Mouse (Mus musculus): ENCODE measurements around the gene Sod2. TPM values are rescaled to one million over a fixed set of nuclear protein-coding genes. Genes with fewer than 3 reads are reported as not detected.
"Not testable (repeated sequence)": the region's sequence is repeated elsewhere in the genome, so short reads cannot be mapped to it uniquely, and the experiment has no call there.

Sod2 gene
- polyA plus RNA-seq, 1 experiment from 2014 or later = 118 TPM

DNA sequence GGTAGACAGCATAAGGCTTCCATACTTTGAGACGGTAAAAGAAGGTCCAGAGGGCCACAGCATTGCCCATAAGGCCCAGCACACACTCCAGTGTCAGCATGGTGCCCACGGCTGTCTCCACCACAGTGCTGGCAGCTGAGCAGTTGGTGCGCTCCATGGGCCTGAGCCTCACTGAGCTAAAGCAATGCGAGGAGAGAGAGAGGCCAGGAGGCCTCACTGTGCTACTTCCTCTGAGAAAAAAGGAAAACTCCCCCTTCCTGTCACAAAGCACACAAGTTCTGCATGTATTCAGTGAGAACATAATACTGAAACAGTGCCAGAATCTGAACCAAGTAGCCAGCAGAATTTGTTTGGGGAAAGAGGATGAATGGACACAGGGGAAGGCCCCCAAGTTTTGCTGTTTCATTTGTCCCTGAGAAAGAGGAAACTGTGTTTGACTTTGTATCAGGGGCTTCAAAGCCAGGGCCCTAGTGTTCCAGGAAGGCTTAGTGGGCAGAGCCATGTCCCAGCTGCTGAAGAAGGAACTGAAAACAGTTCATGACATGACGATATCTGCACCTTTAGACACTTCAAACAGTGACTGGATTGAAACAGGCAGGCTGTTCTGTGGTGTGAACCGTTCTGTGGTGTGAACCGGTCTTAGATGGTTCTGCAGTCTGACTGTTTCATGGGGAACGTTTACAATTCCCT lies 45.6 kb downstream of the Sod2 start, which contains the start of gene Gpr31b:
Gene Gpr31b, minus strand, starts transcription at position 173 of the 690 bp plus-strand sequence.
- WGBS = no CpG with 5 or more reads among the region's 8 CpGs
- H3K27me3 ChIP-seq (ENCODE audit: control insufficient read depth, insufficient read depth, low read depth, low read length); H3K9ac ChIP-seq (ENCODE audit: low read depth, low read length); H3K36me3 ChIP-seq (ENCODE audit: control insufficient read depth, insufficient read depth, low read length); H3K4me2 ChIP-seq (ENCODE audit: low read length); H3K4me1 ChIP-seq (ENCODE audit: control insufficient read depth, insufficient read depth, low read length); H3K4me3 ChIP-seq (ENCODE audit: low read depth, low read length); ATAC-seq; H3K9me3 ChIP-seq (replicated peaks; ENCODE audit: control insufficient read depth, low read length, poor library complexity, severe bottlenecking); H3K27ac ChIP-seq (ENCODE audit: low read length): not testable (repeated sequence)

DNA sequence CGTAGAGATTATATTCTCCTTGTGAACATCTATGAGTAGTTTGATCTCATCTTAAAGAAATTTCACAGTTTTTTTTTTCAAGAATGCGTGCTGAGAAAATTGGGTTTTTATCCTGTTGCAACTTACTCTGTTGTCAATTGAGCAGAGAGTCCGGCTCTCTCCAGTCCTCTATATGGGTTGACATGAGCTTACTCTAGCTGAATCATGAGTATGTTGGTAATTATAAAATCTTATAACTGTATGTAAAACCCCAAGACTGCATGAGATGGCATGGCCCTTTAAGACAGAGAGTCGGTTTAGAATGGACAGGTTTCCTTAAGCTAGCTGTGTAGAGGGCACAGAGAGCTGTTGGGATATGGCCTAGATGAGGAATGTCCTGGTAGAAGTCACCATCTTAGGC lies 54.2 kb downstream of the Sod2 start, which contains the start of gene Tcp10b:
Gene Tcp10b, plus strand, starts transcription at position 301 of the 400 bp plus-strand sequence.
- not testable (repeated sequence) for H3K9ac ChIP-seq (ENCODE audit: low read depth, low read length); H3K4me2 ChIP-seq (ENCODE audit: low read length); H3K4me3 ChIP-seq (ENCODE audit: low read depth, low read length); ATAC-seq; H3K36me3 ChIP-seq (ENCODE audit: control insufficient read depth, insufficient read depth, low read length); H3K4me1 ChIP-seq (ENCODE audit: control insufficient read depth, insufficient read depth, low read length); H3K9me3 ChIP-seq (replicated peaks; ENCODE audit: control insufficient read depth, low read length, poor library complexity, severe bottlenecking); H3K27me3 ChIP-seq (ENCODE audit: control insufficient read depth, insufficient read depth, low read depth, low read length); H3K27ac ChIP-seq (ENCODE audit: low read length)
- 86% methylated on average over 4 of the region's 4 CpGs for WGBS

DNA sequence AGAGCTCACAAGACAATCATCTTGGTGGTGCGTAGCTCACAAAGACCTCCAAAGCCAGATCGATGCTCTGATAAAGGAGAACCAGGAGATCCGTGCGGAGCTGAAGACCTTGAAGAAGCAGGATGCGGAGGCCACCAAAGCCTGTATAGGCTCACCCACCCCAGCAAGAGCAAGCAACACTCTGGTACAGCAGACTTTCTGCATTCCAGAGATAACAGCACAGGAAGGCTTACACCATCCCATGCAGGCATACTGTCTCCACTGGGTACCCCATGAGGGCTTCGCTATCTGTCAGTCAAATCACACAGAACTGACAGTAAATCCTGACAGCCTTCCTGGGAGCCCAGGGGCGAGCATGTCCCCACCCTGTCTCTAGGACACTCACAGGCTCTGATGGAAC lies 56.2 kb downstream of the Sod2 start:
- not testable (repeated sequence) for H3K27ac ChIP-seq (ENCODE audit: low read length); H3K4me2 ChIP-seq (ENCODE audit: low read length); ATAC-seq; H3K9ac ChIP-seq (ENCODE audit: low read depth, low read length); H3K4me3 ChIP-seq (ENCODE audit: low read depth, low read length); H3K36me3 ChIP-seq (ENCODE audit: control insufficient read depth, insufficient read depth, low read length); H3K4me1 ChIP-seq (ENCODE audit: control insufficient read depth, insufficient read depth, low read length); H3K27me3 ChIP-seq (ENCODE audit: control insufficient read depth, insufficient read depth, low read depth, low read length); H3K9me3 ChIP-seq (replicated peaks; ENCODE audit: control insufficient read depth, low read length, poor library complexity, severe bottlenecking)
- 97% methylated on average over 2 of the region's 7 CpGs for WGBS

DNA sequence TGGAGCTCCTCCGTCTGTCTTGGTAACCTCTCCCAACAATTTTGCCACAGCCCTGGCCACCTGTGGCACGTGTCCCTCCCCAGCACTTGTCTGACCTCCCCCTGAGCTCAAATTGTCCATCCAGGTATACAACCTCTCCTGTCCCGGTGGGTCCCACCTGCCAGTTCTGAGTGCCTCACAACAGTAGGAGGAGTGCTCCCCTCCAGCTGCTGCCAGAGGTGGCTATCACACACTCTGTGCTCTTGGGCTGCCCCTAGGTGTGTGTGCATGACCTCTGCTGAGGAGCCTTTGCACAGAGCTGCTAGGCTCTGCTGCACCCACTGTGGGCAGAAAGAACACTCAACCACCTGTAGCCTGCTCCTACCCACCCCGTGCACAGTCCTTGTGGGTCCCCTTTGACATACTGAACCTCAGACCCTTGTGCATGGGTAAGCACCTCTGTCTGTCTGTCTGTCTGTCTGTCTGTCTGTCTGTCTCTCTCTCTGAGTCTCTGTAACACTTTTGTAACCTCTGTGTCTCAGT lies 61.3 kb downstream of the Sod2 start:
- H3K9ac ChIP-seq (ENCODE audit: low read depth, low read length); H3K27me3 ChIP-seq (ENCODE audit: control insufficient read depth, insufficient read depth, low read depth, low read length); H3K27ac ChIP-seq (ENCODE audit: low read length); H3K4me1 ChIP-seq (ENCODE audit: control insufficient read depth, insufficient read depth, low read length); H3K4me3 ChIP-seq (ENCODE audit: low read depth, low read length); H3K4me2 ChIP-seq (ENCODE audit: low read length); H3K9me3 ChIP-seq (replicated peaks; ENCODE audit: control insufficient read depth, low read length, poor library complexity, severe bottlenecking); H3K36me3 ChIP-seq (ENCODE audit: control insufficient read depth, insufficient read depth, low read length); ATAC-seq: not testable (repeated sequence)
- WGBS = no CpG with 5 or more reads among the region's 4 CpGs

DNA sequence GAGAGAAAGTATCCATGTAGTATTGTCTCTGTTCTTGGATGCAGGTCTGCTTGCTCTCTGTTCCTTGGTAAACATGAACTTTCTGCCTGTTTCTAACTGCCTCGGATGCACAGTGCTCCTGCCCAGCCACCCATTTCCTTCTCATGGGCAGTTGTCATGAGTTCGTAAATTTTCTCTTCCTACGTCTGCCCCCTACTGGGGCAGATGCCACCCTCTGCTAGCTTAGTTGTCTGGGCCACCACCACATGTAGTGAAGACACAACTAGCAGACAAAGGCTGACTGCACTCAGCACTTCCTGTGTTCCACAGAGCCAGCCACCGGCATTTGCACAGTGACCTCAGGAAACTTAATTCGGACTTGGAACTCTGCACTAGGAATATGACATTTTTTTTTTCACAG lies 62.6 kb downstream of the Sod2 start:
- H3K27me3 ChIP-seq (ENCODE audit: control insufficient read depth, insufficient read depth, low read depth, low read length); H3K4me1 ChIP-seq (ENCODE audit: control insufficient read depth, insufficient read depth, low read length); H3K4me3 ChIP-seq (ENCODE audit: low read depth, low read length); H3K4me2 ChIP-seq (ENCODE audit: low read length); H3K27ac ChIP-seq (ENCODE audit: low read length); H3K9me3 ChIP-seq (replicated peaks; ENCODE audit: control insufficient read depth, low read length, poor library complexity, severe bottlenecking); H3K36me3 ChIP-seq (ENCODE audit: control insufficient read depth, insufficient read depth, low read length); ATAC-seq; H3K9ac ChIP-seq (ENCODE audit: low read depth, low read length): not testable (repeated sequence)
- 80% methylated on average over 3 of the region's 5 CpGs for WGBS

Other genes with a start within 250 kb of the Sod2 start
- gene Igf2r, start 237.2 kb upstream of the Sod2 start, polyA plus RNA-seq (2015; fragmentation: Nextera tagmentation; extraction: Ambion mirVana) = 9.6 and 10.9 TPM in 2 replicates
- not detected in 2 replicates for gene Mas1, start 138.7 kb upstream of the Sod2 start, polyA plus RNA-seq (2015; fragmentation: Nextera tagmentation; extraction: Ambion mirVana)
- gene Mrgprh, start 130.8 kb upstream of the Sod2 start, polyA plus RNA-seq (2015; fragmentation: Nextera tagmentation; extraction: Ambion mirVana) = not detected in 2 replicates
- 0.75 and 1.7 TPM in 2 replicates for gene Pnldc1, start 96.6 kb upstream of the Sod2 start, polyA plus RNA-seq (2015; fragmentation: Nextera tagmentation; extraction: Ambion mirVana)
- gene Tcp1, start 91.1 kb upstream of the Sod2 start, polyA plus RNA-seq (2015; fragmentation: Nextera tagmentation; extraction: Ambion mirVana) = 347 and 381 TPM in 2 replicates
- gene Mrpl18, start 90.5 kb upstream of the Sod2 start, polyA plus RNA-seq (2015; fragmentation: Nextera tagmentation; extraction: Ambion mirVana) = 117 and 122 TPM in 2 replicates
- gene Acat3, start 66.2 kb upstream of the Sod2 start, polyA plus RNA-seq (2015; fragmentation: Nextera tagmentation; extraction: Ambion mirVana) = 0.76 and 1.4 TPM in 2 replicates
- gene Acat2, start 46.1 kb upstream of the Sod2 start, polyA plus RNA-seq (2015; fragmentation: Nextera tagmentation; extraction: Ambion mirVana) = 378 and 382 TPM in 2 replicates
- 133 and 136 TPM in 2 replicates for gene Wtap, start 12.7 kb upstream of the Sod2 start, polyA plus RNA-seq (2015; fragmentation: Nextera tagmentation; extraction: Ambion mirVana)
- 0.19 TPM in 1 of 2 replicates, not detected in the other for gene Gpr31b, start 45.5 kb downstream of the Sod2 start, polyA plus RNA-seq (2015; fragmentation: Nextera tagmentation; extraction: Ambion mirVana)
- gene Tcp10b, start 54.3 kb downstream of the Sod2 start, polyA plus RNA-seq (2015; fragmentation: Nextera tagmentation; extraction: Ambion mirVana) = 0.30 TPM in 1 of 2 replicates, not detected in the other
- not detected in 2 replicates for gene Unc93a, start 125.0 kb downstream of the Sod2 start, polyA plus RNA-seq (2015; fragmentation: Nextera tagmentation; extraction: Ambion mirVana)
- gene Smok2a, start 214.3 kb downstream of the Sod2 start, polyA plus RNA-seq (2015; fragmentation: Nextera tagmentation; extraction: Ambion mirVana) = not detected in 2 replicates
- gene Smok2b, start 223.4 kb downstream of the Sod2 start, polyA plus RNA-seq (2015; fragmentation: Nextera tagmentation; extraction: Ambion mirVana) = not detected in 2 replicates